Mouse (Mus musculus): Measurements from ENCODE around the gene Tmem33.

GRCm38 (mm10) chr5:67266106-67266505, 5.7 kb downstream of the Tmem33 start:
- TF ChIP-seq CTCF (IDR thresholded peaks at IDR 0.05; ENCODE audit: control insufficient read depth, insufficient read depth, insufficient replicate concordance, low read depth, low read length), result no peak
- TF ChIP-seq POLR2A (IDR thresholded peaks at IDR 0.05; ENCODE audit: control insufficient read depth, low read depth, low read length), result no peak

Data from testis, adult 2 months (tissue).